ENCODE assay signal across 9 mouse cellular contexts in genomic region chr10:121124481-121124880, GRCm38 (mm10).
DNase-seq lines count a peak whose midpoint lies in the region; ATAC-seq and TF ChIP-seq lines count a peak whose summit lies in the region.
"Had no signal": no experiment of that assay in that cellular context is flagged by ENCODE, and none has a peak within 500 bp of the region (broad histone marks: within the 10 kb centered on the region; RNA-seq: fewer than 3 reads in every experiment).

No protein-coding gene starts in this region.

- no peak for TF ChIP-seq CTCF in cerebellum, adult 2 months (IDR thresholded peaks at IDR 0.05; ENCODE audit: borderline replicate concordance, insufficient read depth, low read depth, low read length)

- peak; percentile 33 to 34 for DNase-seq in cerebellum, adult 2 months
- DNase-seq in cerebellum, adult 11 months, result no peak
- DNase-seq in urinary bladder, postnatal 14 days (ENCODE audit: low spot score), result peak; percentile 9
- no peak for DNase-seq in urinary bladder, adult 2 months (ENCODE audit: low spot score)
- peak; percentile 31 for DNase-seq in liver, embryonic 11.5 days (ENCODE audit: low spot score)
- DNase-seq in thymus, postnatal 4 days, result peak; percentile 71
- DNase-seq in hindbrain, embryonic 14.5 days (ENCODE audit: low spot score), result no peak
- DNase-seq in frontal cortex, postnatal 10 days (ENCODE audit: low spot score in 2 of 2), result no peak

- 43% methylated on average over 16 of the region's 16 CpGs for WGBS in cerebellum, adult 2 months
- WGBS in liver, embryonic 11.5 days, result 89% methylated on average over 16 of the region's 16 CpGs
- 92% methylated on average over 16 of the region's 16 CpGs for WGBS in hindbrain, embryonic 14.5 days

- no peaks in the 10 kb centered on the region; the same call in 1 of the 2 replicates for H3K4me1 ChIP-seq in cerebellum, adult 2 months (ENCODE audit: control insufficient read depth, insufficient read depth, low read length)
- no peaks in the 10 kb centered on the region for H3K4me1 ChIP-seq in liver, embryonic 11.5 days (replicated peaks; ENCODE audit: control insufficient read depth, insufficient read depth, low read length)
- no peaks in the 10 kb centered on the region for H3K4me1 ChIP-seq in hindbrain, embryonic 14.5 days (replicated peaks; ENCODE audit: control insufficient read depth, insufficient read depth, low read length)

- no peak for ATAC-seq in liver, embryonic 11.5 days (replicated peaks; ENCODE audit: low FRiP score)
- no peak for ATAC-seq in hindbrain, embryonic 14.5 days (ENCODE audit: low FRiP score)

- no peaks in the 10 kb centered on the region for H3K36me3 ChIP-seq in liver, embryonic 11.5 days (ENCODE audit: control insufficient read depth, insufficient read depth, low read length)
- H3K36me3 ChIP-seq in hindbrain, embryonic 14.5 days (replicated peaks; ENCODE audit: control insufficient read depth, insufficient read depth), result no peaks in the 10 kb centered on the region

- no peak overlapping the region for H3K9ac ChIP-seq in liver, embryonic 11.5 days (ENCODE audit: low read depth, low read length)
- H3K9ac ChIP-seq in hindbrain, embryonic 14.5 days, result no peak overlapping the region

- no peak for TF ChIP-seq POLR2A in cerebellum, adult 2 months (IDR thresholded peaks at IDR 0.05; ENCODE audit: borderline replicate concordance, insufficient read depth, low read length)

- H3K4me2 ChIP-seq in liver, embryonic 11.5 days, result no peak overlapping the region
- H3K4me2 ChIP-seq in hindbrain, embryonic 14.5 days (replicated peaks), result no peak overlapping the region

- no peak overlapping the region for H3K4me3 ChIP-seq in cerebellum, adult 2 months (replicated peaks; ENCODE audit: insufficient read depth, low read depth, low read length)
- no peak overlapping the region for H3K4me3 ChIP-seq in liver, embryonic 11.5 days (ENCODE audit: low read depth, low read length)
- H3K4me3 ChIP-seq in hindbrain, embryonic 14.5 days (replicated peaks; ENCODE audit: low read length), result no peak overlapping the region
- H3K4me3 ChIP-seq: myocyte had no signal

- no peaks in the 10 kb centered on the region for H3K27me3 ChIP-seq in cerebellum, adult 2 months (ENCODE audit: control insufficient read depth, insufficient read depth, low read length)
- no peaks in the 10 kb centered on the region for H3K27me3 ChIP-seq in liver, embryonic 11.5 days (replicated peaks; ENCODE audit: control insufficient read depth, insufficient read depth, low read length)
- H3K27me3 ChIP-seq in hindbrain, embryonic 14.5 days (ENCODE audit: control insufficient read depth, insufficient read depth, low read length), result no peaks in the 10 kb centered on the region

- H3K27ac ChIP-seq in cerebellum, adult 2 months (ENCODE audit: insufficient read depth, low read length), result no peak overlapping the region
- H3K27ac ChIP-seq in liver, embryonic 11.5 days (ENCODE audit: low read depth, low read length), result no peak overlapping the region
- H3K27ac ChIP-seq in hindbrain, embryonic 14.5 days, result no peak overlapping the region

- H3K9me3 ChIP-seq in liver, embryonic 11.5 days (ENCODE audit: control insufficient read depth, low read length), result no peaks in the 10 kb centered on the region
- no peaks in the 10 kb centered on the region for H3K9me3 ChIP-seq in hindbrain, embryonic 14.5 days (ENCODE audit: control insufficient read depth, low read length)

Comparison
In these comparisons a context has a peak if more than half of its experiments do, and no peak if none do; other contexts are left out.
1. DNase-seq: peak in cerebellum, adult 2 months (2 of 2), urinary bladder, postnatal 14 days (single experiment), liver, embryonic 11.5 days (single experiment) and thymus, postnatal 4 days (single experiment); none in cerebellum, adult 11 months (single experiment), urinary bladder, adult 2 months (single experiment), hindbrain, embryonic 14.5 days (single experiment) and frontal cortex, postnatal 10 days (0 of 2).